Mouse (Mus musculus): ENCODE data around the gene March4. TPM values are rescaled to one million over a fixed set of nuclear protein-coding genes. Genes with fewer than 3 reads are reported as not detected.

The March4 gene
- polyA plus RNA-seq, 1 experiment from 2014 or later, result 0.12 TPM

DNA sequence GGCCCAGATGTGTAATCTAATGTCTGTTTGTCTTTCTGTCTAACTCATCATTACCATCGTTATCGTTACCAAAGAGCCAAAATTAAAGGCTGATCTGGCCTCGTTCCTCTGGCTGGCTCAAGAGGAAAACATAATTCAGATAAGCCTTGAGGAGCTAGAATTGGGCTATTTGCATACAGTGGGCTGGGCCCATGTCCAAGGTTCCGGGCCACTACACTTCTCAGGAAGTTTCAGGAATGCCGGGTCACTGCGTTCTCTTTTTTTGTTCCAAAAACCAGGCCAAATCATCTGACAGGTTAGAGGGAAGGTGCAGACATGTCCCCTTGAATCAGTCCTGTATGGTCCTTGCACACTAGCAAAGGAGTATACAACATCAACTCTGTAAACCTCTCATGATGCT is 74.2 kb downstream of the March4 start:
- H3K27me3 ChIP-seq (replicated peaks; ENCODE audit: control insufficient read depth, insufficient read depth, low read length), result no peaks in the 10 kb centered on the region
- no peak for TF ChIP-seq CTCF (IDR thresholded peaks at IDR 0.05; ENCODE audit: low read depth)
- no peaks in the 10 kb centered on the region for H3K4me1 ChIP-seq (replicated peaks; ENCODE audit: control insufficient read depth, insufficient read depth, low read length)
- H3K27ac ChIP-seq (ENCODE audit: low read depth, low read length), result no peak overlapping the region
- no peak overlapping the region for H3K4me2 ChIP-seq (replicated peaks; ENCODE audit: low read depth)
- no peak overlapping the region for H3K9ac ChIP-seq (ENCODE audit: low read depth, low read length)
- H3K36me3 ChIP-seq (ENCODE audit: control insufficient read depth, insufficient read depth), result no peaks in the 10 kb centered on the region
- WGBS, result 55% methylated on average over 6 of the region's 6 CpGs
- no peak for ATAC-seq
- H3K4me3 ChIP-seq (ENCODE audit: low read depth, low read length), result no peak overlapping the region
- H3K9me3 ChIP-seq (ENCODE audit: control insufficient read depth), result no peaks in the 10 kb centered on the region

DNA sequence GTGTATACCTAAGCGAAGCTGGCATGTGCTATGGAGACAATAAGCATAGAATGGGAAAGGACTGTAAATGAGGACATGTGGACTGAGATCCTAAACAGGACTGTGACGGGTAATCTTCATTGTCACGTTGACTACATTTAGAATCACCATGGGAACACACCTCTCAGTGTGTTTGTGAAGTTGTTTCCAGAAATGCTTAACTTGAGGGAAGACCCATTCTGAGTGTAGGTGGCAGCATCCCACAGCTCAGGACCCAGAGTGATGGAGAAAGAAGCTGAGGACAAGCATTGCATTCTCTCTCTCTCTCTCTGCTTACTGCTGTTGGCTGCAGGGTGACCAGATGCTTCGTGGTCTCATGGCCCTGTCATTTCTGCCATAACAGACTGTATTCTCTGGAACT is 79.1 kb downstream of the March4 start:
- no peaks in the 10 kb centered on the region for H3K36me3 ChIP-seq (ENCODE audit: control insufficient read depth, insufficient read depth)
- no peaks in the 10 kb centered on the region for H3K9me3 ChIP-seq (ENCODE audit: control insufficient read depth)
- H3K4me1 ChIP-seq (replicated peaks; ENCODE audit: control insufficient read depth, insufficient read depth, low read length), result no peaks in the 10 kb centered on the region
- ATAC-seq, result no peak
- no peak overlapping the region for H3K4me3 ChIP-seq (ENCODE audit: low read depth, low read length)
- no peaks in the 10 kb centered on the region for H3K27me3 ChIP-seq (replicated peaks; ENCODE audit: control insufficient read depth, insufficient read depth, low read length)
- H3K9ac ChIP-seq (ENCODE audit: low read depth, low read length), result no peak overlapping the region
- H3K27ac ChIP-seq (ENCODE audit: low read depth, low read length), result no peak overlapping the region
- TF ChIP-seq CTCF (IDR thresholded peaks at IDR 0.05; ENCODE audit: low read depth), result no peak
- WGBS, result 68% methylated on average over 4 of the region's 4 CpGs
- no peak overlapping the region for H3K4me2 ChIP-seq (replicated peaks; ENCODE audit: low read depth)

DNA sequence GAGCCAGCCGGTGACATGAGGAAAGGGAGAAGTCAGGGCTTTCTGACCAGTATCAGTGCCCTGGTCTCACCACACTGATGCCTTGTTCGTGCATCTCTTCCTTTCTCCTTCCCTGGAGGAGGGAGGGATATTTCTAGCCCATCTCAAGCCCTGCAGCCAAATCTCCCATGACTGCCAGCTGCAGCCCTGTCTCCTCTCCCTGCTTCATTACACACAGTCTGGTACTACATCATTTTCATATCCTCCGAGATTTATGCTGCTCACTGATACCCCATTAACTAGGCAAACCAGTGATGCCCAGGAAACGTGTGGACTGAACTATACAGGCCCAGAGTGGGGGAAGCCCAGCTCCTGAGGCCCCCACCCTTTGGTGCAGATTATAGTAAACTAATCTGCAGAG is 80.8 kb downstream of the March4 start:
- no peak overlapping the region for H3K4me3 ChIP-seq (ENCODE audit: low read depth, low read length)
- no peaks in the 10 kb centered on the region for H3K36me3 ChIP-seq (ENCODE audit: control insufficient read depth, insufficient read depth)
- H3K9me3 ChIP-seq (ENCODE audit: control insufficient read depth), result no peaks in the 10 kb centered on the region
- H3K9ac ChIP-seq (ENCODE audit: low read depth, low read length), result no peak overlapping the region
- H3K4me1 ChIP-seq (replicated peaks; ENCODE audit: control insufficient read depth, insufficient read depth, low read length), result no peaks in the 10 kb centered on the region
- H3K27ac ChIP-seq (ENCODE audit: low read depth, low read length), result no peak overlapping the region
- H3K4me2 ChIP-seq (replicated peaks; ENCODE audit: low read depth), result no peak overlapping the region
- WGBS, result 70% methylated on average over 4 of the region's 4 CpGs
- TF ChIP-seq CTCF (IDR thresholded peaks at IDR 0.05; ENCODE audit: low read depth), result no peak
- no peak for ATAC-seq
- no peaks in the 10 kb centered on the region for H3K27me3 ChIP-seq (replicated peaks; ENCODE audit: control insufficient read depth, insufficient read depth, low read length)

DNA sequence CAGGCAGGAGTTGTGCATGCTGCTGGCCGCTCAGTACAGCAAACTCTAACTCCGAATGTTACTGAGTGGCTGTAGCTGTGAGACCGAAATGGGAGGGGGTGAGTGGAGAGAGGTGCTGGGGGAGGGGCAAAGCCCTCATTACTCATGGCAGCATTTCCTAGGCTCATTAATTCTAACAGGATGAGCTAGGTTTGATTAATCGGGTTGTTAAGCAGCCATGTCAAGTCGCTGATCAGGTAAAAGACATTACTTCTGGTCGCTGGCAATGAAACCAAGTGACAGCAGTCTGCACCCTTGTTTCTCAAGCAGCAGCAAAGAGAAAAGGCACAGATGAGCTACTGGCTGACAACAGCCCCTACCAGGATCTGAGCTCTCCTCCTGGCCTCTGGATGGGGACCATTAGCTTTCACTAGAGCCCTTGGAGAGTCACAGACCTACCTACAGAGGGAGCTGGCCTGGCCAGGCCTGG is 82.0 kb downstream of the March4 start:
- Histone ChIP-seq H3K4me3 (ENCODE audit: low read depth, low read length) (no peak overlapping the region), H3K9ac (ENCODE audit: low read depth, low read length) (no peak overlapping the region), H3K4me1 (replicated peaks; ENCODE audit: control insufficient read depth, insufficient read depth, low read length) (no peaks in the 10 kb centered on the region), H3K27ac (ENCODE audit: low read depth, low read length) (no peak overlapping the region), H3K4me2 (replicated peaks; ENCODE audit: low read depth) (no peak overlapping the region), H3K36me3 (ENCODE audit: control insufficient read depth, insufficient read depth) (no peaks in the 10 kb centered on the region), H3K9me3 (ENCODE audit: control insufficient read depth) (no peaks in the 10 kb centered on the region), H3K27me3 (replicated peaks; ENCODE audit: control insufficient read depth, insufficient read depth, low read length) (no peaks in the 10 kb centered on the region)
- ATAC-seq, result no peak
- WGBS, result 71% methylated on average over 6 of the region's 6 CpGs
- TF ChIP-seq CTCF (IDR thresholded peaks at IDR 0.05; ENCODE audit: low read depth), result 0 out of 2 replicates have a peak, but pooled peaks have one; percentile 2

DNA sequence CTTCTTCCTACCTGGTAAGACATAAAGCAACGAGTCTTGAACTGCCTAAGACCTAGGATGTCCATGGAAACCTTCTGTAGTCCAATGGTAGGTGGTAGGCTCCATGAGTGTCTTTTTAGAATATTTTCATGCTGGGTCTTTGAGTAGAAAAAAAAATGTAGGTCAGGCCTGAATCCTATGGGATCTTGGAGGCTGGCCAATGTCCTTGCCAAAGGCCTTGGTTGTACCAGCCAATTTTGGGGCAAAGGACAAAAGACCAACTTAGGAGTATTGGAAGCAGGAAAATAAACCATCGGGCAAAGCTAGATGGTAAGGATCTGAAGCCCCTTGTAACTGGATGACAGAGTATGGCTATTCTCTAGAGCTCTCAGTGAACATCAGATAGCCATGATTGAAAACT is 83.9 kb downstream of the March4 start:
- no peak for TF ChIP-seq CTCF (IDR thresholded peaks at IDR 0.05; ENCODE audit: low read depth)
- H3K9ac ChIP-seq (ENCODE audit: low read depth, low read length), result no peak overlapping the region
- no peaks in the 10 kb centered on the region for H3K4me1 ChIP-seq (replicated peaks; ENCODE audit: control insufficient read depth, insufficient read depth, low read length)
- H3K36me3 ChIP-seq (ENCODE audit: control insufficient read depth, insufficient read depth), result no peaks in the 10 kb centered on the region
- ATAC-seq, result no peak
- WGBS, result 80% methylated on average over 2 of the region's 2 CpGs
- H3K27ac ChIP-seq (ENCODE audit: low read depth, low read length), result no peak overlapping the region
- H3K27me3 ChIP-seq (replicated peaks; ENCODE audit: control insufficient read depth, insufficient read depth, low read length), result no peaks in the 10 kb centered on the region
- H3K4me2 ChIP-seq (replicated peaks; ENCODE audit: low read depth), result no peak overlapping the region
- H3K4me3 ChIP-seq (ENCODE audit: low read depth, low read length), result no peak overlapping the region
- H3K9me3 ChIP-seq (ENCODE audit: control insufficient read depth), result no peaks in the 10 kb centered on the region

DNA sequence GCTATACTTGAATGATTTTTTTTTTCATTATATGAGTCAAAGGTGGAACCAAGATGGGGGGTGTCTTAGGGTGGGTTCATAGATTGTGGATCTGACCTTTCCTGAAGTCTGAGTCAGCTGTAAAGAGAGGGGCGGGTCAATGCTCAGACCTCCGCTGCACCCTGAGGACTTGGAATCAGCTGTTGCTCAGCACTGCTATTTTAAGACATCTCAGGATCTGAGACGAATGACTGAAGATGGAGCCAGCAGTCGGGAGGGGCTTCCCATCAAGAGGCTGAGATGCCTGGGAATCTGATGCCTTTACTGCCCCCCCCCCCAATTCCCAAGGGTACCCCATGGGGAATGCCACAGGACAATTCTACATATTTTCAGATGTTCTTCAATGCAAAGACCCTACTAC is 85.9 kb downstream of the March4 start:
- H3K4me1 ChIP-seq (replicated peaks; ENCODE audit: control insufficient read depth, insufficient read depth, low read length), result no peaks in the 10 kb centered on the region
- no peak for TF ChIP-seq CTCF (IDR thresholded peaks at IDR 0.05; ENCODE audit: low read depth)
- no peak overlapping the region for H3K4me2 ChIP-seq (replicated peaks; ENCODE audit: low read depth)
- no peaks in the 10 kb centered on the region for H3K9me3 ChIP-seq (ENCODE audit: control insufficient read depth)
- 58% methylated on average over 4 of the region's 4 CpGs for WGBS
- H3K4me3 ChIP-seq (ENCODE audit: low read depth, low read length), result no peak overlapping the region
- no peak for ATAC-seq
- no peak overlapping the region for H3K27ac ChIP-seq (ENCODE audit: low read depth, low read length)
- no peaks in the 10 kb centered on the region for H3K27me3 ChIP-seq (replicated peaks; ENCODE audit: control insufficient read depth, insufficient read depth, low read length)
- H3K36me3 ChIP-seq (ENCODE audit: control insufficient read depth, insufficient read depth), result no peaks in the 10 kb centered on the region
- H3K9ac ChIP-seq (ENCODE audit: low read depth, low read length), result no peak overlapping the region

DNA sequence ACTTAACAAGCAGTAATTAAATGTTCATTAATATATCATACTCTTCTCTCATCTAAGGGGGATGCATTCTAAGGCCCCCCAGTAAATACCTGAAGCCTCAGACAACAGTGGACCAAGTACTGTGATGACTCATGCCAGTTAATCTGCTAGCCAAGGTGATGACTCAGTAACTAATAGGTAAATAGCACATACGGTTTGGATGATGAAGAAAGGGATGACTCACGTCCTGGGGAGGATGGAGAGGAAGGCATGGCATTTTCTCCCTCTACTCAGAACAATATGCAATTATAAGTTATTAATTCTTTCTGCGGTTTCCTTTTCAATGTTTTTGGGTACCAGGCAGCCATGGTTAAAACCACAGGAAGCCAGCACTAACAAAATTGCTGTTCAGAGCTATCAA is 87.0 kb downstream of the March4 start:
- no peaks in the 10 kb centered on the region for H3K9me3 ChIP-seq (ENCODE audit: control insufficient read depth)
- H3K36me3 ChIP-seq (ENCODE audit: control insufficient read depth, insufficient read depth), result no peaks in the 10 kb centered on the region
- H3K27me3 ChIP-seq (replicated peaks; ENCODE audit: control insufficient read depth, insufficient read depth, low read length), result no peaks in the 10 kb centered on the region
- no peak for TF ChIP-seq CTCF (IDR thresholded peaks at IDR 0.05; ENCODE audit: low read depth)
- ATAC-seq, result no peak
- no peak overlapping the region for H3K9ac ChIP-seq (ENCODE audit: low read depth, low read length)
- no peaks in the 10 kb centered on the region for H3K4me1 ChIP-seq (replicated peaks; ENCODE audit: control insufficient read depth, insufficient read depth, low read length)
- WGBS, result 55% methylated on average over 3 of the region's 3 CpGs
- H3K27ac ChIP-seq (ENCODE audit: low read depth, low read length), result no peak overlapping the region
- no peak overlapping the region for H3K4me3 ChIP-seq (ENCODE audit: low read depth, low read length)
- no peak overlapping the region for H3K4me2 ChIP-seq (replicated peaks; ENCODE audit: low read depth)
